Mouse (Mus musculus) bone marrow, adult 2 months (tissue): ENCODE results near the gene Tcte2.

ENCODE experiments used
- CTCF ChIP-seq: fragments of 200-500 bp; IDR thresholded peaks from 2 replicates; pipeline ENCODE4 v1.5.1; 2011; ENCODE audit warnings: low read length, control low read depth; ENCODE audit not compliant: control insufficient read depth, insufficient read depth
- POLR2A ChIP-seq: fragments of 200-500 bp; IDR thresholded peaks from 2 replicates; pipeline ENCODE4 v1.6.1; 2011; ENCODE audit warnings: low read depth, mild to moderate bottlenecking, control low read depth, low read length, borderline replicate concordance; ENCODE audit not compliant: control insufficient read depth

GRCm38 (mm10) chr17:13806016-13806415, 44.4 kb upstream of the Tcte2 start:
- no peak for TF ChIP-seq CTCF
- no peak for TF ChIP-seq POLR2A
